Mouse (Mus musculus) spleen, adult 2 months (tissue): Measurements from ENCODE around the gene Tmem233.

Experiments used
- CTCF ChIP-seq: fragments of 200-500 bp; IDR thresholded peaks from 2 replicates; pipeline ENCODE4 v1.5.1; 2011; ENCODE audit warnings: mild to moderate bottlenecking, inconsistent platforms; ENCODE audit not compliant: insufficient read depth, insufficient read length, insufficient replicate concordance; ENCODE audit errors: extremely low read depth
- POLR2A ChIP-seq: fragments of 200-500 bp; IDR thresholded peaks from 2 replicates; pipeline ENCODE4 v1.6.1; 2011; ENCODE audit warnings: low read depth, low read length, inconsistent platforms

DNA sequence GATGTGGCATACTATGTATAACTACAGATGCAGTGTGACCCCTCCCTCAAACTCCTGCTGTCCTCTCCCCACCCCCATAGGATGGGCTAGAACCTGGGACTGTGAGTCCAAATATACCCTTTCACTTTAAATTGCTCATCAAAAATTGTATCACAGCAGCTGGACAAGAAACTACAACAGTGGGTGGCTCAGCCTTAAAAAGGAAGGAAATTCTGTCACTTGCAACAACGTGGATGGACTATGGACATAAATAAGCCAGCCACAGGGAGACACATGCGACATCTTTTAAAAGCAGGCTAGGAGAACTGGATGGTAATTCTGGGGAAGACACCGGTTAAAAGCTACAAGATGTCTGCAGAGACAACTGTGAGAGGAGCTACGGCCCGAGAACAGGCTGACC lies 66.5 kb downstream of the Tmem233 start:
- TF ChIP-seq CTCF (no peak), POLR2A (no peak)
